Mouse (Mus musculus) kidney, adult 11 months (tissue): ENCODE results near the gene Cdk5r2.
"Not testable (repeated sequence)": the region's sequence is repeated elsewhere in the genome, so short reads cannot be mapped to it uniquely, and the experiment has no call there.

Source experiments
- DNase-seq: peaks from one replicate; pipeline ENCODE4 v3.0.0; 2022

The Cdk5r2 gene

DNA sequence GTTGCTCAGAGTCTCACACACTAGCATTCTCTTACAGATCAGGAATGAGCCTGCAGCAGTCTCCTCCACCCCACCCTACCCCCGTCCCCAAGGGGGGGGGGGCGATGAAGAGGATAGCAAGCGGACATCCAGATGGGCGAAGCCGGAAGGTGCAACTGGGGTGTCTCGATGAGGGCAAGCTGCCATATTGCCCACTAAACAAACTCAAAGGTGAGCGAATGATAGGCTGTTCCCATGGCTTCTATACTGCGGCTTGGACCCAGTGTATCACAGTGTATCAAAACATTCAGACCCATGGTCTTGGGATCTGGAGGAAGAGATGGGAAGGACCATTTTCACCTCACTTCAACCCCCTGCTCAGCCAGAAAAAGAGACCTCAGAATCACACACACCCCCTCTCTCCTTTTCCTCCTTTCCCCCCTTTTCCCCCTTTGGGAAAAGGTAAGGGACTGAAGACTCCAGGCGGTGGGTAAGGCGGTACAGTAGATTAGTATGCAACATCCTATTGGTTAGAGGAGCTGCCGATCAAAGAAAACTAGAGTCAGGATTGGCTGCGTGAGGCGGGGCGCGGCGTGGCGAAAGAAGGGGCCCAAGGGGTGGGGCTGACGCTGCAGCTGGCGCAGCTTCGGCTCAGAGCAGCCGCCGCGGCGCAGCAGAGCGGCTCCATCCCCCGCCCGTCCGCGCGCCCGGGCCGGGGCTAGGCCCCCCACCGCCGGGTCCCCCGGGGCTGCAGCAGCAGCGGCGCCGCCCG is at the start of gene Cdk5r2:
Gene Cdk5r2 (plus strand): TSS at position 629 of the 751 bp plus-strand sequence.
- DNase-seq: peak; percentile 81

DNA sequence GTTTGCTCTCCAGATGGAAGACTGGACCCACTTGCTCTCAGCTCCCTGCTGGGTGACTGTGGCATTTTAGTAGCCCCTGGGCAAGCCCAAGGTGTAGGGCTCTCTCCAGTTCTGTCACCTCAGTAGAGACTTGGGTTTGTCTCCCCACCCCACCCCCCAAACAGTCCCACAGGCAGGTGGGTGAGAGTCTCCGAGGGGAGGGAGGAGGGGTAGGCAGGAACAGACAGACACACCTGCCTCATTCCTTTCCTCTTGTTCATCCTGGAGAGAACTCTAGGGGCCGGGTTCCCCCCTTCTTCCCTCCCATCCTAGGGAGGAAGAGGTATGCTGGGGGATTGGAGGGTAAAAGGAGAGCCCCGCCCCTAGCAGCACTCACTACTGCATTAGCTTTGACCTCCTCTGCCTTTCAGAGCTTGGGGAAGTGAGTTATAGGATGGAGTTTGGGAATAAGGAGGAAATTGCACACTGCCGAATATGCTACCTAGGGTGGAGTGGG is 49.3 kb upstream of the Cdk5r2 start:
- DNase-seq: no peak

DNA sequence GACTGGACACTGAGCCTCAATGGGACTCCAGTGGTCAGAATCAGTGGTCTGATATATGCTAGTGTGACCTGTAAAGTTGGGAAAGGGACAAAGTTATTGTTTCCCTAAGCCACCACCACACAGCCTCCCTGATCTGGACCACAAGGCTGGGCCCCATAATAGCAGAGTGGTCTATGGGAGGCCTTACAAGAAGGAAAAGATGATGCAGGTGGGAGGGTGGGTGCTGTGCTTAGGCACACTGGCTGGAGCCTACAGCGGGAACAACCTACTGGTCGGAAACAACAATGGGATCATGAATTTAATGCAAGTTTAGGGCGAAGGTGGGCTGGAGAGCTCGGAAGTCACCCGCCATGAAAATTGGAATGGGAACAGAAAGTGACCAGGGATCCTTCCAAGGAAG is 48.9 kb upstream of the Cdk5r2 start:
- no peak for DNase-seq

DNA sequence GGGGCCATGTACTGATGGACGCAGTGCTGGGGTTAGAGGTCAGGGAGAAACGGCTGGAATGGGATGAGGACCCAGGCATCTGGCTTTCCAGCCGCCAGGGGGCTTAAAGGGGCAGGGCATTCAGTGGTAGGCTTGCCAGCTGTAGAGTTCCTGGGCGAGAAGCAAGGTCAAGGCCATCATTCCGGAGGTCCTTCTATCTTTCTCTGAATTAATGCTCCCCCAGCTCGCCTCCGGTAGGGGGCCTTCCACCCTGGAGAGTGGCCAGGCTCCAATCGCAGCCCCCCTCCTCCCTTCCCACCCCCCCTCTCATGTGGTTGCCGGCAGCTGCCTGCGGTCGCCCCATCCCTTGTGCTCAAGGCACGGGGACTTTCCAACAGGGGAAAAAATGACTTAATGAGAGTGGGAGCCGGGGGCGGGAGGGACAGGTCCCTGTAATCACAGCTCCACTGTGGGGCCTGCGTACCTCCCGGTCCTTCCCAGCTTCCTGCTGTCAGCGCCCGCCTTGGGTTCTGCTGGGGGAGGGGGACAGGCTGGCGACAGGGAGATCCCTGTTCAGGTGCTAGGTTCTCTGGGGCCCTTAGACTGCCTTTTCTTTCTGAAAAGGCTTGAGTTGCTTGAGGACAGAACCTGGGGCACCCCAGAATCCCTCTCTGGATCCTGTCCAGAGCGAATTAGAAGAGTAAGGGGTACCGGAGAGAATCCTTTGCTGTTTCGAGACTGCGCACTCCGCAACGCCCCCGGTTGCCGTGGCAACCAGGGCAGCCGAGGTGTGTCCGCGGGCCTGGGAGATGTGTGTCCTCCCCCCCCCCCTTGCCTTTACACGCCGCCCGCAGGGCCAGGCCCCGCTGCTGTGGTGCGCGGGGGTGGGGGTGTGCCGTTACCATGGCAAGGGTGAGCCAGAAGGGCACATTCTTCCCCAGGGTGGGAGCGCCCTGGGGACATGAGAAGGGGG is 48.1 kb upstream of the Cdk5r2 start:
- no peak for DNase-seq

DNA sequence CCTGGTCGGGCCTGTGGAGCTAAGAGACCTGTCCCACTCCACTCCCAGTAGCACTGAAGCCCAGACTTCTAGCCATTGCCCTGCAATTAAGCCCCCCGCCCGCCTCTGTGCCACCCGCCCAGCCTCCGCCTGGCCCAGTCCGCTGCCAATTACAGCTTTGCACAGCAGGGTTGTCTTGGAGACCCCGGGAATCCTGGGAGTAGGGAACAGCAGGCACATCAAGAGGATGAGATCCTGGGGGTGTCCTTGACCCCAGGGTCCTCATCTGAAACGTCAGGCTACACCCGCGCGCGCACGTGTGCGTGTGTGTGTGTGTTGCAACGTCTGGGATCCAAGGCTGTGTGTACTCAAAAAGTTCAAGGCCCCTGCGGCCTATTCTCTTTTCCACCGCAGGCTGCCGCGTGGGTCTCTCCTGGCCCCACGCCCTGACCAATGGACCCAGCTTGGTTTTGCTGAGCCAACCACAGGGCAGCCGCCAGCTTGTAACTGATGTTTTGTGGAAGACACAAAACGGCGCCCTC is 47.1 kb upstream of the Cdk5r2 start:
- no peak for DNase-seq

DNA sequence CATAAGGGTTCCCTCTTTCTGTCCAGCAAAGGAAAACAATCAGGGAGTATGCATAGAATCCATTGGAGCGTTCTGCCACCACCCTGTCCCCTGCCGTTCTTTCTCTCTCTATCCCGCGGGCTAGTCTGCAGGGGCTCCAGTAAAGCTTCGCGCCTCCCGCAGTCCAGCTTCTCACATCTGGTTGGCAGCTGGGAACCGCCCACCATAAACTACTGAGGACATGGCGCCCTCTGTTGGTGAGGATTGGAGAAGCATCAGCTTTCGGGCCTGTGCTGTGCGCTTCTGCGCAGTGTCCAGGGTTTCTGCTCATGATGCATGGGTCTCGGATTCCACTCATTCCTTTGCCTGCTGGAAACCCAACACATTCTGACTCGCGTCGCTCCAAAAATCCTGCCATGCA is 46.7 kb upstream of the Cdk5r2 start:
- peak; percentile 87 for DNase-seq

DNA sequence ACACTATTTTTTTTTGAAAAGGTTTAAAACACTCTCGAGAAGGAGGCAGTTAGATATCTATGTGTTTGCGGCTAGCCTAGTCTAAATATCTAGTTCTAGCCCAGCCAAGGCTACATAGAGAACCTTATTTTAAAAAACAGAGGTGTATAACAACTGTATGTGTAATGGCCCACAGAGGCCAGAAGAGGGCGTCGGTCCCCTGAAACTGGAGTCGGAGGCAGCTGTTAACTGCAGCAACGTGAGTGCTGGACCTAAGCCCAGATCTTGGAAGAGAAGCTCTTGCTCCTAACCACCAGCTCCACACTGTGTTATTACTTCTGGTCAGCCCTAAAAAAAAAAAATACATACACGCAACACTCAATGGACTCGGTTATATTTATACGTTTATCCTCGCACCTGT is 45.7 kb upstream of the Cdk5r2 start:
- no peak for DNase-seq

DNA sequence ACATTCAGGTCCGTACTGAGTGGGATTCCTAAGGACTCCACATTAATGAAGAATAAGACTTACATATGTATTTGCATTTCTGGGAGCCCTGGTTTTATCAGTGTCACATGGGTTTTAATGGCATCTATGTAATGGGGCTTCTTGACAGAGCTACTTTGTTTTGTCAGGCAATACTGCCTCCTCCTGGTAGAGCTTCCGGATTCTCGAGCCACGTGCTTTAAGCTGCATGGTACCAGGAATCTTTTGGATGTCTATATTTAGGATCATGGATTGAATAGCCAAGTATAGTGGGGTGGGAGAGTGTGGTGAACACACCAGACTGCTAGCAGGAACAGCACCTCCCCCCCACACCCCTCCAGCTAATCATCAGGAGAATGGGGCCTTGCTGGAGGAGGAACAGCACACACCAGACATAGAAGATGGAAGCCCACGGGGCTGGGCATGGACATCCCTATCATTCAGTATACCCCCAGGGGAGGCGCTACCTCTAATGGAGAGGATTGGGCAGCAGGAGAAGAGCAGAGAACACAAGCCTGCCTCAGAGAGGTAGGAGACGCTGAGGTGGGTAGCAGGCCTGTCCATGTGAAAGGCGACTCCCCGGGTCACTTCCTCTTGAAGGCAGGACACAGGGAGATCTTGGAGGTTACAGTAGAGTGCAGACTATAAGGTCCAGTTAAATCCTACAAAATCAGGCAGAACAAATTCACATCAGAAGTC is 39.6 kb upstream of the Cdk5r2 start:
- no peak for DNase-seq

DNA sequence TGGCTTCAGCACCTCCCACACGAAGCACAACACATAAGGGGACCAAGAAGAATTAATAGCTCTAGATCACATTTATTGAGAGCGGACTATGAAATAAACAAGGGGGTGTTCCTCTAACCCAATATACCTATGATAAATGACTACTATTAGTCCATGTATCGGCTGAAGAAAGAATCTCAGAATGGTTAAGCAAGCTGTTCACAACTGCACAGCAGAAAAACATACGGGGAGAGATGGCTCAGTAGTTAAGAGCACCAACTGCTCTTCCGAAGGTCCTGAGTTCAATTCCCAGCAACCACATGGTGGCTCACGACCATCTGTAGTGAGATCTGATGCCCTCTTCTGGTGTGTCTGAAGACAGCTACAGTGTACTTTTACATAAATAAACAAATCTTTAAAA is 38.8 kb upstream of the Cdk5r2 start:
- not testable (repeated sequence) for DNase-seq

DNA sequence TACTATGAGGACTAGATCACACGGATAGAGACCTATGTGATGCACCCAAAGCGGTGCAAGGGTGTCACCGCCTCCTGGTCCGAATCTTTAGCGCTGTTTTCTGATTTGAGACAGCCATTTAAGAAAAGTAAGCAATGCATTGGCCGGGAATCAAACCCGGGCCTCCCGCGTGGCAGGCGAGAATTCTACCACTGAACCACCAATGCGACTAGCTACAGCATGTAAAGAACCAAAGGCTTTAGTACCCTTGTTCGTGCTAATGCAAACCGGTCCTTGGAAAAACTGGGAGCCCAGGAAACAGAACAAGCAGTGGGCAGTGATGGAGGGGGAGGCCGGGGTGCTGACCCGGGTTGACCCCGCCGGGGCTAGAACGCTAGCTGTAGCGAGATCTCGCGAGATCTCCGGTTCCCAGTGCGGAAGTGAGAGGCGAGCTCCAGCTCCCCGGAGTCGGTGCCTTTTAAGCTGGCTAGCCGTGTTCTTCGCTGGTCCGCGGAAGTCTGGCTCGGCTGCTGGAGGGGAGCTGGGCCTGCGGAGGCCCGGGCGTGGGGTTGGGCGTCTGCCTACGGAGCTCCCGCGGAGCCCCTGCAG is 38.0 kb upstream of the Cdk5r2 start:
- peak; percentile 88 for DNase-seq

DNA sequence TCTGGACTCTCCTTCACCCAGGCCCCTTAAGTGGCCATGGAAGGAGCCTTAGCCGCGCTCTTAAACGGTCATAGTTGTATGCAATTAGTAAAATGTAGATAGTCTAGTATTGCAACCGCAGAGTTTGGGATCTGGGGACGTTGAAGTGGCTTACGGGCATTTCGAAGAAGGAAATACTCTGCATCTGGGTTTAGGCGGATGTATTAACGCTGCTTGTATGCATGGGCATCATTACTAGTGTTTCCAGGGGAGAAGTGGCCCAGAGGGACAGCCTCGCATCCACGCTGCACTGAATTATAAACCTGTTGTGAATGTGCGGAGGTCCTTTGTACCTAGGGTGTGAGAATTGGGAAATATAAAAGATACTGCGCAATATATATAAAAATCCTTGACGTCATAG is 37.5 kb upstream of the Cdk5r2 start:
- DNase-seq: no peak

DNA sequence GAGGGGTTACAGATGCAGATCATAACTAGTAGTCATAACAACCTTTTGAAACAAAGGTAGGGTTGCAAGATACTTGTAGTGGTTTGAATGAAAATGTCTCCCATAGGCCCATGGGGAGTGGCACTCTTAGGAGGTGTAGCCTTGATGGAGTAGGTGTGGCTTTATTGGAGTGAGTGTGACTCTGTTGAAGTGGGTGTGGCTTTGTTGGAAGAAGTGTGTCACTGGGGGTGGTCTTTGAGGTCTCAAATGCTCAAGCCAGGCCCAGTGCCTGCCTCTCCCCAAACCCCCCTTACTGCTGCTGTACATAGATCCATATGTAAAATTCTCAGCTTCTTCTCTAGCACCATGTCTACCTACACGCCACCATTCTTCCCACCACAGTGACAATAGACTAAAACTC is 36.2 kb upstream of the Cdk5r2 start:
- DNase-seq: no peak

DNA sequence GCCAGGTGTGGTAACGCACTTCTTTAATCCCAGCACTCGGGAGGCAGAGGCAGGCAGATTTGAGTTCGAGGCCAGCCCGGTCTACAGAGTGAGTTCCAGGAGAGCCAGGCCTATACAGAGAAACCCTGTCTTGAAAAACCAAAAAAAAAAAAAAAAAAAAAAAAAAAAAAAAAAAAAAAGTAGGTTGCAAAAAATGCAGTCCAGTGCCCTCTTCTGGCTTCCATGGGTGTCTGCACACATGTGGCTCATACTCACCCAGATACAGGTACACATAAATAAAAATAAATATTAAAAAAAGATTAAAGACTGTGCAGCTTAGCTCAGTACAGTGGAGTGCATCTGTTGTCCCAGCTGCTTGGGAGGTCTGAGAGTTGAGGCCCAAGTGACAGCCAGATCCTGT is 31.1 kb upstream of the Cdk5r2 start:
- not testable (repeated sequence) for DNase-seq

DNA sequence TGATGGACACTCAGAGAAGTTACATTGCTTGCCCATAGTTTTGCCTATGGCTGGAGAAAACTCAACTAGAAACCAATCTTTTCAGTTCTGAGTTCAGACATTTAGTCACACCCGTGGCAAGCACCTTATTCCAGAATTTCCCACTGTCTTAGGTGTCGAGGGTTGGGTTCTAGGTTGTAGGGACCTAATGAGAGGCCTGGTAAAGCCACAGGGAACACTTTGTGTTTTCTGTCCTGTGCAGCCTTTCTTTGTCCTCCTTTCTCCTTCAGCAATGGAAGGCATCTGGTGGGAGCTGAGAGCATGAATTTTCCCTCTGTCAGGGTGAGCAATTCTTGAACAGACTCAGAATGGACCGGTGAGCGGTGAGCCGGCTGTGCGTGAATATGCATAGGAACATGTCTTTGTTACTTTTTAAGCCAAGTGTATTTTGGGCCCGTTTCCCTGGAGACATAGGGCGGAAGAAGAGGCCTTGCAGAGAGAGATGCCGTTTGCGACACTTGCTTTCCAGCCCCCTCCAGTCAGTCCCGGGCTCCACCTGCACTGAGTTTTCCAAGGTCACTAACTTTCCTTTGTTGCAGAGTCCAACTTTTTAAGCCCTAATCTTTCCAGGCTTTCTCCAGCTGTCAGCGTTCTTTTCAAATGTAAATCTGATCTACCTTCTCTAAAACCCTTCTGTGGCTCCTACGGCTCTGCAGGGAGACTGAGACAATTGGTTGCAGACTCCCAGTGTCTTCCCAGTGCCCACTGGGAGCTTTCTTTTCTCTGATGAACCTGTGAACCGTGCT is 30.0 kb upstream of the Cdk5r2 start:
- peak; percentile 26 for DNase-seq

DNA sequence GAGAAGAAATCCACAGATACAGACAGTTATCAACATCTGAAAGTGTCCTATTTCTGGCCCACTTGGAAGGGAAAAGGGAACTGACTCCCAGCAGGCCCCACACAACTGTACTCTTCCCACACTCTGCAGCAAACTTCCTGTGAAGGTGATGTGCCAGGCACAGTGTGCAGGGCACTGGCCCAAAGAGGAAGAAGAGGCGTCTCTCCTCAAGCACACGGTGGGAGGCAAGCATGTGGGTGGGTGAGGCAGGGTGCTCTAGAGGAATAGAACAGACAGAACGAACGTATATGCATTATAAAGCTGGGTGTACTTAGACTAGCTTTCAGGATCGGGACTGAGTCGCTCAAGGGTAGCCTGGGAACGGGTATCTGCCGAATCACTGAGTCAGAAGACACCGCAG is 24.7 kb upstream of the Cdk5r2 start:
- DNase-seq: no peak

DNA sequence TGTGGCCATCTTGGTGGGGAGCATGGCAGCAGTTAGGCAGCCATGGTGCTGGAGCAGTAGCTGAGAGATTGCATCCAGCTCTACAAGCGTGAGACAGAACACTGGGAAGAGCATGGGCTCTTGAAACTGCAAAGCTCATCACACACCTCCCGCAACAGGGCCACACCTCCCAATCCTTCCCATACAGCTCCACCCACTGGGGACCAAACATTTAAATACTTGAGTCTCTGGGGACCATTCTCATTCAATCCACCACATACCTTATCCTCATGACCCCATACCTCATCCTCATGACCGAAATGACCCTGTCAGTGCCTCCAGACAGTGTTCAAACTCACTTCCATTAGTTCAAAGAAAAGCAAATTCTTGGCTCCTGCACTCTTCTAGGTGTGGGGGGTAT is 21.5 kb upstream of the Cdk5r2 start:
- no peak for DNase-seq

DNA sequence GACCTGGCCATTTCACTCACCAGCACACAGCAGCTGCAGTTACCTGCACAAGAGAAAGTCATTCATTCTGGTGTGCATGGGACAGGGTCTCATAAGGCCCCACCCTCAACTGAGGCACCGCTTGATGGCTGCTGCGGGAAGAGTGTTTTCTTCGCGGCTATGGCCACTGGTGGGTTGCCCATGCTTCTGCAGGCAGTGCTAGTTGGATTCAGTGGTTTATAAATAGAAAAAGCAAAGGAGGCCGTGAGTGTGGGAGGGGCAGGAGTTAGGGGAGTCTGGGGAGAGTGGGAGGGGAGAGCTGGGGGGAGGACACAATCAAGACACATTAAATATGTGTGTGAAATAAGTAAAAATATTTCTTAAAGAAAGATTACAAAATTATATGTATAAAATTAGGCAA is 11.6 kb upstream of the Cdk5r2 start:
- no peak for DNase-seq

DNA sequence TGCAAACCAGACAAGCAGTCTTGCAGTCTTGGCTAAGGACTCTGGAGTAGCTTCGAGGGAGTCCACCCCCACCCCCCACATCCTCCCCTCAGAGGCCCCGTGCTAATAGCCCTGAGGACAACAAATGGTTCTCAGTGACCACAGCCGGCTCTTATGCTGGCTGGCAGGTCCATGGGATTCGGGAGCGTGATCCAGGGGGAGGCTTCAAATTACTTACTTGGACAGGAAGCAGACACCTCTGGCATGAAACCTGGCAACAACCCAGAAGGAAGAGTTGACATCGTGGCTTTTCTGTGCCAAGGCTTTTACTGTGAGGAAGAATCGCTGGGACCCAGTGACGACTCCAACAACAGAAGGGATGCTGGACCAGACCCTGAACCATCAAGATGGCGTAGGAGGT is 8.4 kb upstream of the Cdk5r2 start:
- no peak for DNase-seq

DNA sequence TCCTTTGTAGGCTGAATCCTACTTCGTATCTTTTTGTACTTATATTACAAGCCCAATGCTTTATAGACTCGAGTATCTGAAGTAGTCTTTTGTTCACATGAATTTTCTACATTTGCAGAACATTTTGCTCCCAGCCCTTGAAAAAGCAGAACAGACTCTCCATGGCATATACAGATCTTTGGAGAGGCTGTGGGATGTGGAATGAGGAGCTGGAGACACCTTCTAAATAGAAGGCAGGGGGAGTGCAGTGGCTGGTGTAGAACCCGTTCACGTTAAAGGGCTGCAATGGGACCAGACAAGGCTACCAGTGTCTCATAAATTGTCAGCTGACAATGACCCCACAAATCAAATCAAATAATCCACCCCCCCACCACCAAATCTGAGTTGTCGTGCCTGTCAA is 5.8 kb upstream of the Cdk5r2 start:
- DNase-seq: no peak

DNA sequence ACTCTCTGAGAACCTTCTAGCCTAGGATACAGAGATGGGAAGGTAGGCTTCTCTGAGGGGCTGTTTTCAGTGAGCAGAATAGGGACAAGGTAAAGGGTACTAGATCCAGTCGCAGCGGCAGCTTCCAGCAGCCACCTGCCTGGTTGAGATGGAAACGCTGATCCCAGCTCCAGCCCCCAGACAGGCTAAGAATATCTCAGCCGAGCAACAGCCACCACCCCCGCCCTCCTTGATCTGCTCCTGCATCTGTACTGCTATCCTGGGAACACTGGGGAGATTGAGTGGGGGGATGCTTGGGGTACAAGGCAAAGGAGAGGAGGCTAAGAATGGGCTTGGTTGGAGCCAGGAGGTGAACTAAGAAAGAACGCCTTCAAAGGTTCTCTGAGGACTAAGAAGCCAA is 4.5 kb upstream of the Cdk5r2 start:
- no peak for DNase-seq

DNA sequence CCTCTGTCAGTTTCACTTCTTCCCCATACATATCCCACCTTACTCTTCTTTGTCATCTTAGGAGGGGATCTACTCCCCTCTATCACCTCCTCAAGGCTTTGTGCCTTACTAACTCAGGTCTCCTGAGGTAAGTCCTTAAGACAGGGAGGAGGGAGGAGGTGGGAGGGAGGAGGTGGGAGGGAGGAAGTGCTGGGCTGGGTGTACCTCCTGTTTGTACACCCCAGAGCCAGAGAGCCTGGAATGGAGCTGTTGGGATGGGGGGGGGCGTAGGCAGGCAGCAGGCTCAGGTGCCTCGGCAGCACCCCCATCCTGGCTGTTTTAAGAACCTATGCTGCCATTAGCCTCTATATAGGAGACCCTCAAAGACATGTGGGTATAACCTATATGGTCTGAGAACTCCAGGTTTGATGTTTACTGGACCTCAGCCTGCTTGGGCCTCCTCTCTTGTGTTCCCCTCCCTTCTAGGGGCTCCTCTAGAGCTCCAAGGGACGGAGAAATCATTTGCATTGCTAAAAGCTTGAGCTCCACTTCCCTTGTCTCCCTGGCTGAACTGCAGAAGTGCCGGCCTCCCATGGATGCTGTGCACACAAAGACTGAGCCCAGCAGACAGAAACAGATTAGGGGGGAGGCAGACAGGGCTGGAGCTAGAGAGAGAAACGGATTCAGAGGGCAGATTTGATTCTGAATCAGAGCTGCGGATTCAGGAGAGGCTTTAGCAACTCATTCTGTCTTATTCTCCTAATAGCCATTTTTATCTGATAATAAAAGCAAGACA is 3.5 kb upstream of the Cdk5r2 start:
- no peak for DNase-seq
